Mouse (Mus musculus): ENCODE data around the gene Lztr1.
"Not testable (repeated sequence)": the region's sequence is repeated elsewhere in the genome, so short reads cannot be mapped to it uniquely, and the experiment has no call there.

Gene Lztr1

GRCm38 (mm10) chr16:17507018-17507552 is 1.4 kb upstream of the Lztr1 start:
- no peak for DNase-seq (ENCODE audit: low read depth, low spot score)

- DNase-seq (ENCODE audit: low read depth, low spot score), result not testable (repeated sequence)
These were observed 457 bp upstream of the Lztr1 start for GRCm38 (mm10) chr16:17508031-17508430.

- no peak for DNase-seq (ENCODE audit: low read depth, low spot score)
These were observed 731 bp downstream of the Lztr1 start for GRCm38 (mm10) chr16:17509240-17509597.

- no peak for DNase-seq (ENCODE audit: low read depth, low spot score)
These were observed 1.7 kb downstream of the Lztr1 start for GRCm38 (mm10) chr16:17510143-17510542.

GRCm38 (mm10) chr16:17510686-17511085 is 2.2 kb downstream of the Lztr1 start:
- DNase-seq (ENCODE audit: low read depth, low spot score), result no peak

GRCm38 (mm10) chr16:17511431-17511830 is 2.9 kb downstream of the Lztr1 start:
- no peak for DNase-seq (ENCODE audit: low read depth, low spot score)

GRCm38 (mm10) chr16:17518910-17519309 is 10.4 kb downstream of the Lztr1 start:
- no peak for DNase-seq (ENCODE audit: low read depth, low spot score)

- DNase-seq (ENCODE audit: low read depth, low spot score), result no peak
These were observed 15.7 kb downstream of the Lztr1 start for GRCm38 (mm10) chr16:17524156-17524555.

- no peak for DNase-seq (ENCODE audit: low read depth, low spot score)
These were observed 17.0 kb downstream of the Lztr1 start for GRCm38 (mm10) chr16:17525524-17525923.

GRCm38 (mm10) chr16:17526223-17526622 is 17.7 kb downstream of the Lztr1 start:
- DNase-seq (ENCODE audit: low read depth, low spot score), result no peak

GRCm38 (mm10) chr16:17527606-17528005 is 19.1 kb downstream of the Lztr1 start:
- DNase-seq (ENCODE audit: low read depth, low spot score), result no peak

GRCm38 (mm10) chr16:17528276-17528675 is 19.8 kb downstream of the Lztr1 start:
- DNase-seq (ENCODE audit: low read depth, low spot score), result no peak

- DNase-seq (ENCODE audit: low read depth, low spot score), result no peak
These were observed 21.6 kb downstream of the Lztr1 start for GRCm38 (mm10) chr16:17529981-17530586.

- DNase-seq (ENCODE audit: low read depth, low spot score), result peak; percentile 97
These were observed 22.3 kb downstream of the Lztr1 start, which contains the start of gene Thap7 for GRCm38 (mm10) chr16:17530640-17531288. TSS of gene Thap7 (minus strand) at chr16:17531136.

- DNase-seq (ENCODE audit: low read depth, low spot score), result no peak
These were observed 23.8 kb downstream of the Lztr1 start for GRCm38 (mm10) chr16:17532271-17532670.

GRCm38 (mm10) chr16:17532676-17533329 is 24.3 kb downstream of the Lztr1 start:
- DNase-seq (ENCODE audit: low read depth, low spot score), result no peak

- no peak for DNase-seq (ENCODE audit: low read depth, low spot score)
These were observed 28.1 kb downstream of the Lztr1 start for GRCm38 (mm10) chr16:17536584-17536983.

GRCm38 (mm10) chr16:17542632-17543031 is 34.1 kb downstream of the Lztr1 start:
- no peak for DNase-seq (ENCODE audit: low read depth, low spot score)

GRCm38 (mm10) chr16:17552837-17553236 is 44.3 kb downstream of the Lztr1 start:
- DNase-seq (ENCODE audit: low read depth, low spot score), result no peak

- peak; percentile 81 for DNase-seq (ENCODE audit: low read depth, low spot score)
These were observed 45.6 kb downstream of the Lztr1 start for GRCm38 (mm10) chr16:17553910-17554685.

GRCm38 (mm10) chr16:17554702-17555101 is 46.2 kb downstream of the Lztr1 start:
- not testable (repeated sequence) for DNase-seq (ENCODE audit: low read depth, low spot score)

GRCm38 (mm10) chr16:17556180-17556579 is 47.7 kb downstream of the Lztr1 start:
- DNase-seq (ENCODE audit: low read depth, low spot score), result no peak
